Mouse (Mus musculus) megakaryocyte-erythroid progenitor cell, adult 5-6 weeks (primary cell): ENCODE data around the gene Map2k1. TPM values are rescaled to one million over a fixed set of nuclear protein-coding genes. Genes with fewer than 3 reads are reported as not detected.

Experiments
- ATAC-seq: replicated peaks from 2 replicates; pipeline ENCODE4 v1.8.0; 2016; ENCODE audit warnings: mild to moderate bottlenecking, inconsistent platforms; ENCODE audit not compliant: severe bottlenecking, poor library complexity, low FRiP score, low TSS enrichment
- total RNA-seq, 2 experiments: library from RNA; stranded (forward) in 1 of 2; stranded (reverse) in 1 of 2; fragments of 200-1000, 215-1000 nt in 1 of 2; fragments of >200 nt in 1 of 2; fragmentation: Nextera tagmentation in 1 of 2; gene quantifications; 2 replicates each; pipeline ENCODE4 v1.2.3; 2014 to 2017

Map2k1 gene
- total RNA-seq, 2 experiments from 2014 or later = 17.5 to 27.9 TPM

- no peak for ATAC-seq
Observed at GRCm38 (mm10) chr9:64252591-64253020, 825 bp downstream of the Map2k1 start.

GRCm38 (mm10) chr9:64250111-64250730, 3.2 kb downstream of the Map2k1 start:
- ATAC-seq = no peak

GRCm38 (mm10) chr9:64249371-64249770, 4.1 kb downstream of the Map2k1 start:
- no peak for ATAC-seq

- no peak for ATAC-seq
Observed at GRCm38 (mm10) chr9:64242381-64242831, 11.0 kb downstream of the Map2k1 start.

GRCm38 (mm10) chr9:64240681-64241080, 12.8 kb downstream of the Map2k1 start:
- ATAC-seq = no peak

- ATAC-seq = no peak
Observed at GRCm38 (mm10) chr9:64240116-64240515, 13.3 kb downstream of the Map2k1 start.

- ATAC-seq = no peak
Observed at GRCm38 (mm10) chr9:64236056-64236455, 17.4 kb downstream of the Map2k1 start.

GRCm38 (mm10) chr9:64234768-64235435, 18.5 kb downstream of the Map2k1 start, which contains the start of gene Uchl4:
Gene Uchl4, plus strand, starts transcription at chr9:64235201.
- ATAC-seq = no peak

GRCm38 (mm10) chr9:64233656-64234055, 19.8 kb downstream of the Map2k1 start:
- no peak for ATAC-seq

GRCm38 (mm10) chr9:64232257-64232957, 21.0 kb downstream of the Map2k1 start:
- ATAC-seq = no peak

- no peak for ATAC-seq
Observed at GRCm38 (mm10) chr9:64231674-64232073, 21.8 kb downstream of the Map2k1 start.

GRCm38 (mm10) chr9:64231171-64231570, 22.3 kb downstream of the Map2k1 start:
- ATAC-seq = no peak

- ATAC-seq = no peak
Observed at GRCm38 (mm10) chr9:64228972-64229371, 24.5 kb downstream of the Map2k1 start.

- ATAC-seq = no peak
Observed at GRCm38 (mm10) chr9:64227736-64228135, 25.7 kb downstream of the Map2k1 start.

GRCm38 (mm10) chr9:64225805-64226204, 27.6 kb downstream of the Map2k1 start:
- ATAC-seq = no peak

GRCm38 (mm10) chr9:64222098-64222497, 31.3 kb downstream of the Map2k1 start:
- ATAC-seq = no peak

- ATAC-seq = no peak
Observed at GRCm38 (mm10) chr9:64221480-64221879, 32.0 kb downstream of the Map2k1 start.

GRCm38 (mm10) chr9:64220603-64221002, 32.8 kb downstream of the Map2k1 start:
- ATAC-seq = no peak

- ATAC-seq = no peak
Observed at GRCm38 (mm10) chr9:64219772-64220420, 33.5 kb downstream of the Map2k1 start.

GRCm38 (mm10) chr9:64219305-64219704, 34.1 kb downstream of the Map2k1 start:
- ATAC-seq = no peak
